ENCODE assay signal across 8 mouse cellular contexts in the genomic region with DNA sequence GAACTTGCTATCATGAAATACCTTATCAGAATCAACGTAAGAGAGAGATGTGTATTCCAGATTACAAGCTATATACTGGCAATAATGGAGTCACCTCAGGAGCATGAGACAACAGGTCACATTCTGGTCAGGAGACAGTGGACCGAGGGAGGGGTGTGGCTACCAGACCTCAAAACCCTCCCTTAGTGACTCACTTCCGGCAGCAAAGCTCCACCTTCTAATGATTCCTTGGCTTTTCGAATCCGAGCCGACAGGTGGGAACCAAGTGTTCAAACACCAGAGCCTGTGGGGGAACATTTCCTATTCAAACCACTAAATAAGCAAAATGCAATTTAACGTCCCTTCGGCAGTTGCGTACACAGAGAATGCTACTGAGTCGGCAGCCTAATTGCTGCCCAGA. TPM values are rescaled to one million over a fixed set of nuclear protein-coding genes. Genes with fewer than 3 reads are reported as not detected.
DNase-seq lines count a peak whose midpoint lies in the region; TF ChIP-seq lines count a peak whose summit lies in the region.
"Had no signal": no experiment of that assay in that cellular context is flagged by ENCODE, and none has a peak within 500 bp of the region (broad histone marks: within the 10 kb centered on the region; RNA-seq: fewer than 3 reads in every experiment).

No protein-coding gene starts in this region.

- peak overlapping the region; percentile 90 for H3K27ac ChIP-seq in brown adipose tissue, adult 24 weeks (replicated peaks; ENCODE audit: low read depth, low read length)
- no peak overlapping the region for H3K27ac ChIP-seq in testis, adult 2 months (ENCODE audit: control insufficient read depth, insufficient read depth, low read depth, low read length)
- H3K27ac ChIP-seq: limb, embryonic 12.5 days had no signal

- H3K27me3 ChIP-seq in testis, adult 2 months (ENCODE audit: control insufficient read depth, insufficient read depth, low read length): no peaks in the 10 kb centered on the region
- H3K27me3 ChIP-seq: limb, embryonic 12.5 days had no signal

- TF ChIP-seq POLR2A in testis, adult 2 months (IDR thresholded peaks at IDR 0.05; ENCODE audit: control insufficient read depth, low read depth, low read length): no peak

- H3K36me3 ChIP-seq in testis, adult 2 months (ENCODE audit: control insufficient read depth, insufficient read depth, low read length): no peaks in the 10 kb centered on the region
- H3K36me3 ChIP-seq: limb, embryonic 12.5 days had no signal

- H3K4me3 ChIP-seq in brown adipose tissue, adult 24 weeks (ENCODE audit: insufficient read depth, low read depth, low read length): peak overlapping the region; percentile 63
- H3K4me3 ChIP-seq in testis, adult 2 months (ENCODE audit: control insufficient read depth, low read depth, low read length): peak overlapping the region; percentile 76
- H3K4me3 ChIP-seq: limb, embryonic 12.5 days had no signal

- TF ChIP-seq CTCF in testis, adult 2 months (IDR thresholded peaks at IDR 0.05; ENCODE audit: control insufficient read depth, insufficient read depth, insufficient replicate concordance, low read depth, low read length): no peak

- intact Hi-C loops in heart, postnatal 14 days (cut with DNase I): no loop called here

- peak; percentile 16 for DNase-seq in ovary, adult 18-20 months (ENCODE audit: low spot score)
- no peak for DNase-seq in ovary, postnatal 10 days (ENCODE audit: low spot score)
- DNase-seq in heart, postnatal 14 days: peak; percentile 8 to 48
- DNase-seq in thymus, postnatal 25 days: no peak
- DNase-seq in layer of hippocampus, adult 11-12 months (ENCODE audit: low spot score): no peak

- H3K4me1 ChIP-seq in brown adipose tissue, adult 24 weeks (ENCODE audit: control insufficient read depth, insufficient read depth, insufficient read length, low read length): no peaks in the 10 kb centered on the region
- H3K4me1 ChIP-seq in testis, adult 2 months (ENCODE audit: control insufficient read depth, insufficient read depth, low read length): no peaks in the 10 kb centered on the region
- H3K4me1 ChIP-seq: limb, embryonic 12.5 days had no signal

RNA-seq across cellular contexts. Expression of a gene that starts 54.5 kb away (rescaled TPM):
- 27.5 and 35.0 TPM in 2 replicates for polyA plus RNA-seq in brown adipose tissue, adult 24 weeks (2012; ENCODE audit: insufficient read depth, insufficient read length, missing spikeins)
- total RNA-seq in heart, postnatal 14 days (2021): 10 to 100 TPM; 64.3 to 64.7 TPM
- 4.7 and 5.6 TPM in 2 replicates for polyA plus RNA-seq in testis, adult 2 months (2012; rRNA removed)

Comparison
In these comparisons a context has a peak if more than half of its experiments do, and no peak if none do; other contexts are left out.
1. DNase-seq: peak in ovary, adult 18-20 months (single experiment) and heart, postnatal 14 days (2 of 2); none in ovary, postnatal 10 days (single experiment), thymus, postnatal 25 days (single experiment) and layer of hippocampus, adult 11-12 months (single experiment).